Mouse (Mus musculus): ENCODE results near the gene Spata4. TPM values are rescaled to one million over a fixed set of nuclear protein-coding genes. Genes with fewer than 3 reads are reported as not detected.

Gene Spata4
- polyA plus RNA-seq, 1 experiment from 2014 or later, result not detected

GRCm38 (mm10) chr8:54638634-54639033 is 38.1 kb downstream of the Spata4 start:
- 65% methylated on average over 4 of the region's 4 CpGs for WGBS
- Histone ChIP-seq H3K36me3 (ENCODE audit: control insufficient read depth, insufficient read depth, low read length) (no peaks in the 10 kb centered on the region), H3K4me1 (ENCODE audit: control insufficient read depth, insufficient read depth, low read length) (no peaks in the 10 kb centered on the region), H3K27me3 (ENCODE audit: control insufficient read depth, insufficient read depth, low read length) (no peaks in the 10 kb centered on the region), H3K4me3 (ENCODE audit: low read depth, low read length) (no peak overlapping the region), H3K4me2 (ENCODE audit: low read depth, severe bottlenecking) (no peak overlapping the region), H3K27ac (replicated peaks; ENCODE audit: low read depth, low read length) (no peak overlapping the region), H3K9me3 (ENCODE audit: control insufficient read depth, low read length) (no peaks in the 10 kb centered on the region), H3K9ac (ENCODE audit: low read length) (no peak overlapping the region)
- ATAC-seq (ENCODE audit: insufficient number of reproducible peaks, low FRiP score, low TSS enrichment, low read depth), result no peak
- no peak for DNase-seq (ENCODE audit: low spot score)

Other genes with a start within 250 kb of the Spata4 start
- gene Asb5, start 71.2 kb upstream of the Spata4 start, polyA plus RNA-seq (2014; fragmentation: Nextera tagmentation; extraction: Ambion mirVana), result 7.3 and 7.5 TPM in 2 replicates
- 87.5 and 87.7 TPM in 2 replicates for gene Spcs3, start 70.8 kb upstream of the Spata4 start, polyA plus RNA-seq (2014; fragmentation: Nextera tagmentation; extraction: Ambion mirVana)

Measured in limb, embryonic 11.5 days (tissue).